In genomic region chr1:43395799-43396198, GRCm38 (mm10) we compare ENCODE assay signal across 16 mouse cellular contexts.
"Had no signal": no experiment of that assay in that cellular context is flagged by ENCODE, and none has a peak within 500 bp of the region (broad histone marks: within the 10 kb centered on the region; RNA-seq: fewer than 3 reads in every experiment).

No protein-coding gene starts in this region.

- H3K9me3 ChIP-seq: neural tube, embryonic 12.5 days; neural tube, embryonic 13.5 days; neural tube, embryonic 15.5 days; stomach, embryonic 15.5 days had no signal

- H3K4me2 ChIP-seq: neural tube, embryonic 12.5 days; neural tube, embryonic 13.5 days; neural tube, embryonic 15.5 days; stomach, embryonic 15.5 days had no signal

- H3K4me1 ChIP-seq: neural tube, embryonic 12.5 days; neural tube, embryonic 15.5 days; stomach, embryonic 15.5 days had no signal

- DNase-seq: retina, postnatal 1 day; right cerebral cortex, adult 18-20 months; right cerebral cortex, postnatal 14 days; right cerebral cortex, postnatal 25 days; right cerebral cortex, postnatal 4 days; spleen, adult 18-20 months; thymus, adult 18-20 months; thymus, adult 2 months; thymus, postnatal 25 days; thymus, postnatal 36 days; thymus, postnatal 4 days had no signal

- H3K27me3 ChIP-seq: neural tube, embryonic 12.5 days; neural tube, embryonic 13.5 days; neural tube, embryonic 15.5 days; stomach, embryonic 15.5 days had no signal

- H3K36me3 ChIP-seq: neural tube, embryonic 12.5 days; neural tube, embryonic 13.5 days; neural tube, embryonic 15.5 days; stomach, embryonic 15.5 days had no signal

- H3K9ac ChIP-seq: neural tube, embryonic 12.5 days; neural tube, embryonic 13.5 days; neural tube, embryonic 15.5 days; stomach, embryonic 15.5 days had no signal

- H3K4me3 ChIP-seq: neural tube, embryonic 12.5 days; neural tube, embryonic 13.5 days; neural tube, embryonic 15.5 days; stomach, embryonic 15.5 days had no signal

- H3K27ac ChIP-seq: neural tube, embryonic 12.5 days; neural tube, embryonic 13.5 days; neural tube, embryonic 15.5 days; stomach, embryonic 15.5 days; stomach, postnatal 0 days had no signal
